Mouse (Mus musculus) MEL (cell line): Measurements from ENCODE around the gene Hoxb1. TPM values are rescaled to one million over a fixed set of nuclear protein-coding genes. Genes with fewer than 3 reads are reported as not detected.

Experiments used
- DNase-seq: peaks from one replicate; pipeline ENCODE4 v3.0.0; 2011; ENCODE audit warnings: low read depth, low spot score
- H3K27ac ChIP-seq: 2 replicates; pipeline ENCODE4 v1.5.1; 2012; ENCODE audit warnings: low read depth, mild to moderate bottlenecking, control low read depth, low read length, moderate library complexity; ENCODE audit not compliant: control insufficient read depth
- H3K27me3 ChIP-seq, 2 experiments: fragments of 150-350 bp in 1 of 2; sonication (generic) in 1 of 2; 2 replicates each; pipeline ENCODE4 v1.6.1; 2012; ENCODE audit warnings: low read length in 2 of 2, mild to moderate bottlenecking in 2 of 2, improper control_type of control experiment in 1 of 2, moderate library complexity in 1 of 2; ENCODE audit not compliant: insufficient read depth in 2 of 2, control insufficient read depth in 1 of 2
- H3K36me3 ChIP-seq, 2 experiments: 2 replicates each; pipeline ENCODE4 v1.6.1; 2012 to 2014; ENCODE audit warnings: low read length in 2 of 2, improper control_type of control experiment in 1 of 2, inconsistent platforms in 1 of 2, mild to moderate bottlenecking in 1 of 2; ENCODE audit not compliant: insufficient read depth in 2 of 2, control insufficient read depth in 1 of 2
- H3K4me1 ChIP-seq, 2 experiments: fragments of 150-350 bp in 1 of 2; sonication (generic) in 1 of 2; 2 replicates each; pipeline ENCODE4 v1.6.1; 2012; ENCODE audit warnings: low read length in 2 of 2, improper control_type of control experiment in 1 of 2, mild to moderate bottlenecking in 1 of 2; ENCODE audit not compliant: insufficient read depth in 2 of 2, control insufficient read depth in 1 of 2
- H3K4me3 ChIP-seq, 2 experiments: fragments of 150-350 bp in 1 of 2; sonication (generic) in 1 of 2; 2 replicates each; pipeline ENCODE4 v1.5.1; 2012; ENCODE audit warnings: low read depth in 2 of 2, low read length in 2 of 2, mild to moderate bottlenecking in 2 of 2, moderate library complexity in 2 of 2, control low read depth in 1 of 2, improper control_type of control experiment in 1 of 2; ENCODE audit not compliant: control insufficient read depth in 1 of 2, insufficient read depth in 1 of 2
- H3K79me2 ChIP-seq: 2 replicates; pipeline ENCODE4 v1.6.1; 2012; ENCODE audit warnings: mild to moderate bottlenecking, low read length, moderate library complexity; ENCODE audit not compliant: control insufficient read depth, poor library complexity, insufficient read depth
- H3K9ac ChIP-seq: 2 replicates; pipeline ENCODE4 v1.6.1; 2012; ENCODE audit warnings: low read depth, mild to moderate bottlenecking, control low read depth, low read length, moderate library complexity; ENCODE audit not compliant: control insufficient read depth, poor library complexity, severe bottlenecking
- H3K9me3 ChIP-seq: fragments of 150-350 bp; sonication (generic); replicated peaks from 2 replicates; pipeline ENCODE4 v1.6.1; 2012; ENCODE audit warnings: mild to moderate bottlenecking, low read length, improper control_type of control experiment, moderate library complexity; ENCODE audit not compliant: insufficient read depth
- CTCF ChIP-seq, 3 experiments: IDR thresholded peaks in 2 of 3; conservative IDR thresholded peaks in 1 of 3; 2 replicates each; pipeline ENCODE4 v1.5.1; 2011 to 2012; ENCODE audit warnings: low read length in 3 of 3, low read depth in 2 of 3, mild to moderate bottlenecking in 2 of 3, improper control_type of control experiment in 1 of 3, inconsistent platforms in 1 of 3, mixed read lengths in 1 of 3, moderate library complexity in 1 of 3; ENCODE audit not compliant: control insufficient read depth in 1 of 3, insufficient read depth in 1 of 3, poor library complexity in 1 of 3, severe bottlenecking in 1 of 3
- E2F4 ChIP-seq: IDR thresholded peaks from 2 replicates; pipeline ENCODE4 v1.6.1; 2011; ENCODE audit warnings: low read depth, low read length, improper control_type of control experiment, borderline replicate concordance
- GATA1 ChIP-seq: IDR thresholded peaks from 2 replicates; pipeline ENCODE4 v1.6.1; 2011; ENCODE audit warnings: low read depth, low read length, improper control_type of control experiment
- MAZ ChIP-seq: IDR thresholded peaks from 2 replicates; pipeline ENCODE4 v1.6.1; 2012; ENCODE audit warnings: low read depth, mild to moderate bottlenecking, inconsistent platforms, low read length, improper control_type of control experiment
- MEF2A ChIP-seq: IDR thresholded peaks from 2 replicates; pipeline ENCODE4 v1.6.1; 2014; ENCODE audit warnings: low read depth, mild to moderate bottlenecking, inconsistent platforms, low read length, improper control_type of control experiment; ENCODE audit not compliant: poor library complexity, insufficient replicate concordance, severe bottlenecking; ENCODE audit errors: extremely low read depth
- MXI1 ChIP-seq: IDR thresholded peaks from 2 replicates; pipeline ENCODE4 v1.6.1; 2011; ENCODE audit warnings: mild to moderate bottlenecking, low read depth, low read length, improper control_type of control experiment
- MYC ChIP-seq: IDR thresholded peaks from 2 replicates; pipeline ENCODE4 v1.6.1; 2011; ENCODE audit warnings: low read depth, mild to moderate bottlenecking, low read length, improper control_type of control experiment, moderate library complexity
- NELFE ChIP-seq: IDR thresholded peaks from 2 replicates; pipeline ENCODE4 v1.6.1; 2011; ENCODE audit warnings: low read depth, low read length, improper control_type of control experiment
- POLR2AphosphoS5 ChIP-seq: IDR thresholded peaks from 2 replicates; pipeline ENCODE4 v1.6.1; 2012; ENCODE audit warnings: low read depth, borderline replicate concordance, mild to moderate bottlenecking, inconsistent platforms, low read length, moderate library complexity, mixed read lengths
- RAD21 ChIP-seq: IDR thresholded peaks from 2 replicates; pipeline ENCODE4 v1.6.1; 2011; ENCODE audit warnings: mild to moderate bottlenecking, low read depth, low read length, improper control_type of control experiment
- SIN3A ChIP-seq: IDR thresholded peaks from 2 replicates; pipeline ENCODE4 v1.6.1; 2012; ENCODE audit warnings: low read length, improper control_type of control experiment, inconsistent platforms
- SMC3 ChIP-seq: IDR thresholded peaks from 2 replicates; pipeline ENCODE4 v1.6.1; 2011; ENCODE audit warnings: low read depth, low read length, improper control_type of control experiment
- TAL1 ChIP-seq: IDR thresholded peaks from 2 replicates; pipeline ENCODE4 v1.6.1; 2012; ENCODE audit warnings: mild to moderate bottlenecking, inconsistent platforms, low read length, moderate library complexity, mixed read lengths
- USF1 ChIP-seq: IDR thresholded peaks from 2 replicates; pipeline ENCODE4 v1.6.1; 2014; ENCODE audit warnings: low read depth, mild to moderate bottlenecking, inconsistent platforms, low read length, improper control_type of control experiment, moderate library complexity
- USF2 ChIP-seq, 2 experiments: IDR thresholded peaks; 2 replicates each; pipeline ENCODE4 v1.6.1; 2011 to 2012; ENCODE audit warnings: improper control_type of control experiment in 2 of 2, low read length in 2 of 2, borderline replicate concordance in 1 of 2, inconsistent platforms in 1 of 2, low read depth in 1 of 2, mild to moderate bottlenecking in 1 of 2; ENCODE audit not compliant: insufficient read depth in 1 of 2
- ZKSCAN1 ChIP-seq: IDR thresholded peaks from 2 replicates; pipeline ENCODE4 v1.6.1; 2012; ENCODE audit warnings: low read depth, mild to moderate bottlenecking, inconsistent platforms, low read length, improper control_type of control experiment, moderate library complexity
- polyA plus RNA-seq, 2 experiments: library from polyadenylated mRNA; stranded (reverse) in 1 of 2; unstranded in 1 of 2; fragments of >175 nt in 1 of 2; fragments of >200 nt in 1 of 2; gene quantifications; 2 replicates each; pipeline versions ENCODE4 v1.2.1 to v1.2.4; 2012; ENCODE audit warnings: low replicate concordance in 2 of 2, low read depth in 1 of 2; ENCODE audit not compliant: insufficient read length in 2 of 2, insufficient read depth in 1 of 2, missing spikeins in 1 of 2
- total RNA-seq: library from RNA; depleted of rRNA; stranded (reverse); fragments of 300-350 nt; gene quantifications from 2 replicates; pipeline ENCODE4 v1.2.3, GENCODE M21; 2012

Hoxb1 gene
- total and polyA plus RNA-seq, 3 experiments = not detected

GRCm38 (mm10) chr11:96354801-96355311 lies 10.7 kb upstream of the Hoxb1 start:
- no peak for DNase-seq
- no peak for TF ChIP-seq RAD21
- no peak for TF ChIP-seq MYC
- no peak for TF ChIP-seq MEF2A
- Histone ChIP-seq H3K27ac (no peak overlapping the region), H3K27me3 (peaks cover 4 to 6% of the 10 kb centered on the region in 2 experiments), H3K36me3 (no peaks in the 10 kb centered on the region), H3K4me1 (no peaks in the 10 kb centered on the region), H3K79me2 (no peaks in the 10 kb centered on the region), H3K9ac (no peak overlapping the region), H3K9me3 (no peaks in the 10 kb centered on the region), H3K4me3 (no peak overlapping the region)

DNA sequence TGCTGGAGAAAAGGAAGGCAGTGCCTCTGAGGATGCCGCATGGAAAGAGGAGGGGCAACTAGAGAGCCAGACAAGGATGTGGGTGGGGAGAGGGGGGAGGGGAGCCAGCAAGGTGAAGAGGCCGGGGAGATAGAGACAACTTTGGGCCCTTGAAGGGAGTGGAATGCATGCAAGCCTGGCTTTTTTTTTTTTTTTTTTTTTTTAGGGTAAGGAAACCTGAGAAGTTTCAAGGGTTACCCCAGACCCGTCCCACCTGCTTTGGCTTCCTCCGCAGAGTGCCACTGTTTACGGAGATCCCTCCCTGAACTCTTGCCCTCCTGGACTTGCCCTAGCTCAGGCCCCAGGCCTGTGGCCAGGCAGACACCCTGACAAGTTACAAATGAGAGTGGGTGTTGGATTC lies 1.7 kb upstream of the Hoxb1 start:
- H3K79me2 ChIP-seq = no peaks in the 10 kb centered on the region
- no peak for DNase-seq
- peaks cover 2 to 9% of the 10 kb centered on the region in 2 experiments; a peak in 3 of 4 replicates for H3K27me3 ChIP-seq
- TF ChIP-seq MAZ (no peak), SIN3A (no peak), E2F4 (no peak), GATA1 (no peak), CTCF (IDR thresholded peaks at IDR 0.05 in 2 of 3, conservative IDR thresholded peaks at IDR 0.05 in 1 of 3; ENCODE audit: control insufficient read depth in 1 of 3, insufficient read depth in 1 of 3, low read depth in 2 of 3, low read length in 3 of 3, poor library complexity in 1 of 3, severe bottlenecking in 1 of 3) (no peak), USF1 (no peak), USF2 (IDR thresholded peaks at IDR 0.05; ENCODE audit: borderline replicate concordance in 1 of 2, insufficient read depth in 1 of 2, low read depth in 1 of 2, low read length in 2 of 2) (no peak), MXI1 (no peak), POLR2AphosphoS5 (no peak), MEF2A (no peak), SMC3 (no peak), TAL1 (no peak), ZKSCAN1 (no peak), NELFE (no peak)
- H3K4me1 ChIP-seq = no peaks in the 10 kb centered on the region
- no peak overlapping the region for H3K9ac ChIP-seq
- H3K36me3 ChIP-seq = no peaks in the 10 kb centered on the region
- no peak overlapping the region for H3K4me3 ChIP-seq
- no peaks in the 10 kb centered on the region for H3K9me3 ChIP-seq
- H3K27ac ChIP-seq = no peak overlapping the region
